Mouse (Mus musculus) liver, embryonic 13.5 days (tissue): ENCODE data around the gene Rec114. TPM values are rescaled to one million over a fixed set of nuclear protein-coding genes. Genes with fewer than 3 reads are reported as not detected.
A peak's percentile ranks its signal among the peaks of the same experiment; 100 is the strongest.

ENCODE experiments used
- ATAC-seq: fragments of 200-750 bp; cut with Nextera tagmentation; 2 replicates; pipeline ENCODE4 v1.8.0; 2017; ENCODE audit warnings: low read depth, mild to moderate bottlenecking, moderate number of reproducible peaks, moderate library complexity
- DNase-seq: peaks from one replicate; pipeline ENCODE4 v3.0.0; 2022
- H3K27ac ChIP-seq: fragments of 300-500 bp; sonication (generic); 2 replicates; pipeline ENCODE4 v1.5.1; 2015; ENCODE audit warnings: moderate library complexity, mild to moderate bottlenecking, inconsistent platforms
- H3K27me3 ChIP-seq: fragments of 300-500 bp; sonication (generic); 2 replicates; pipeline ENCODE4 v1.6.1; 2015; ENCODE audit warnings: mild to moderate bottlenecking, inconsistent platforms
- H3K36me3 ChIP-seq: fragments of 300-500 bp; sonication (generic); 2 replicates; pipeline ENCODE4 v1.6.1; 2015; ENCODE audit warnings: mild to moderate bottlenecking, inconsistent platforms
- H3K4me1 ChIP-seq: fragments of 300-500 bp; sonication (generic); replicated peaks from 2 replicates; pipeline ENCODE4 v1.6.1; 2015; ENCODE audit warnings: inconsistent platforms
- H3K4me2 ChIP-seq: fragments of 300-500 bp; sonication (generic); 2 replicates; pipeline ENCODE4 v1.6.1; 2015; ENCODE audit warnings: inconsistent platforms, mild to moderate bottlenecking, moderate library complexity
- H3K4me3 ChIP-seq: fragments of 300-500 bp; sonication (generic); replicated peaks from 2 replicates; pipeline ENCODE4 v1.5.1; 2015; ENCODE audit warnings: mild to moderate bottlenecking, inconsistent platforms
- H3K9ac ChIP-seq: fragments of 300-500 bp; sonication (generic); 2 replicates; pipeline ENCODE4 v1.6.1; 2015; ENCODE audit warnings: mild to moderate bottlenecking, inconsistent platforms
- H3K9me3 ChIP-seq: fragments of 300-500 bp; sonication (generic); replicated peaks from 2 replicates; pipeline ENCODE4 v1.6.1; 2016; ENCODE audit warnings: inconsistent platforms
- WGBS: fragments of 180-500 bp; shearing (Covaris S2); methylation state at CpG from one replicate; pipeline ENCODE4 v1.1.7; 2015; ENCODE audit not compliant: insufficient replicate concordance; 5-methylcytosine and 5-hydroxymethylcytosine counted together
- polyA plus RNA-seq: library from polyadenylated mRNA; unstranded; fragments of >200 nt; fragmentation: Nextera tagmentation; extraction: Ambion mirVana; gene quantifications from 2 replicates; pipeline ENCODE4 v1.2.1, GENCODE M21; 2015

Gene Rec114
- polyA plus RNA-seq, 1 experiment from 2014 or later: 30.4 TPM

DNA sequence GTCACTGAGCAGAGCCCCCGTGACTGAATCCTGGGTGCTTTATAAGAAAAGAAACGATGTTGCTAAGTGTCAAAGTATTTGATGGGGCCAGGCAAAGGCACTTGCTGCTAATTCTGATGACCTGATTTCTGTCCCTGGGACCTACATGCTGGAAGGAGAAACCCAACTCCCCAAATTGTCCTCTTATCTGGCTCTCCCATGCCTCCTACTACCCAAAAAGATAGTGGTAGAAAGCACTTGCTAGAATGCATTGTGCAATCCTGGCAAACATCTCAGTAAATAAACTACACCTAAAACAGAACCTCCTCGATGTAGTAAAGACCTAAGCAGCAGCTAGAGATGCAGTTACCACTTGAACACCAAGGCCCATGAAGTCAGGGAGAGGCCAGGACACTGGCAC, 81.0 kb downstream of the Rec114 start:
- Histone ChIP-seq H3K36me3 (peaks cover 67% of the 10 kb centered on the region), H3K4me2 (peak overlapping the region; percentile 39), H3K27me3 (no peaks in the 10 kb centered on the region), H3K9ac (peak overlapping the region; percentile 67), H3K4me1 (peaks cover 76% of the 10 kb centered on the region), H3K9me3 (no peaks in the 10 kb centered on the region), H3K4me3 (no peak overlapping the region), H3K27ac (peak overlapping the region; percentile 98)
- DNase-seq (peak; percentile 55), ATAC-seq (peak; percentile 34)
- 33% methylated on average over 3 of the region's 3 CpGs for WGBS

DNA sequence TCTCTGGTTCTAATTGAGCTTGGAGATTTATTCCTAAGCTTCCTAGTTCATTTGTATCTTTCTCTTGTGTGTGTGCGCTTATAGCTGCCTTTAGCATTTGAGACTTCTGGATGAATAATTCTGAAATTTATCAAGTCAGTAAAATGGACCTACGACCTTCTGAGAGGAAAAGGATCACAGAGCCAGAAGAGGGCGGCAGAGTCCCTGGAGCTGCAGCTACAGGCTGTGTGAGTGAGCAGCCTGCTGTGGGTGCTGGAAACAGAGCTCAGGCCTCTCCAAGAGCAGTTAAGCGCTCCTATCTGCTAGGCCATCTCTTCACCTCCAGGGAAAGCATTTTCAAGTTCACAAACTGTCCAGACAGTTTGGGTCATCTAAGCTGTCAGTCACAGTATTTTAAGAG, 81.8 kb downstream of the Rec114 start:
- Histone ChIP-seq H3K9me3 (no peaks in the 10 kb centered on the region), H3K4me1 (peaks cover 77% of the 10 kb centered on the region), H3K4me3 (no peak overlapping the region), H3K4me2 (peak overlapping the region; percentile 39; the same call in 1 of the 2 replicates), H3K9ac (peak overlapping the region; percentile 67), H3K27ac (peak overlapping the region; percentile 98), H3K27me3 (no peaks in the 10 kb centered on the region), H3K36me3 (peaks cover 63% of the 10 kb centered on the region)
- 87% methylated on average over 4 of the region's 4 CpGs for WGBS
- DNase-seq (peak; percentile 23), ATAC-seq (no peak)

DNA sequence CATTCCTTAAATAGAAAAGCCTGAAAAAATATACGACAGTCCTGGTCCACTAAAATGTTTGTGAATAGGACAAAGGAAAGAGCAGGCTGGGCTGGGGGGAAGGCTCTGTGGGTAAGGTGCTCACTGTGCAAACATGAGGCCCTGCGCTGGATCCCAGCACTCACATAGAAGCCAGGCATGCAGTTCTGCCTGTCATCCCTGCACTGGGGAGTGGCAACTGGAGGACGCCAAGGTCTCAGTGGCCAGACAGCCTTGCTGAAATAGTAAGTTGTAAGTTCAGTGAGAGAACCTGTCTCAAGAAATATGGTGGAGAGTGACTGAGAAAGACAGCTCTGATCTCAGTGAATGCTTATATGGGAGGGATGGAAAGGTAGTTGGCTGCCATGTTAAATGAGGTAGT, 83.1 kb downstream of the Rec114 start:
- H3K36me3 ChIP-seq: peaks cover 52% of the 10 kb centered on the region
- no peaks in the 10 kb centered on the region for H3K9me3 ChIP-seq
- 80% methylated on average over 3 of the region's 3 CpGs for WGBS
- ATAC-seq (no peak), DNase-seq (no peak)
- H3K4me2 ChIP-seq: no peak overlapping the region
- H3K4me1 ChIP-seq: peaks cover 89% of the 10 kb centered on the region
- H3K4me3 ChIP-seq: no peak overlapping the region
- peak overlapping the region; percentile 75; the same call in 1 of the 2 replicates for H3K9ac ChIP-seq
- H3K27ac ChIP-seq: peak overlapping the region; percentile 98
- H3K27me3 ChIP-seq: no peaks in the 10 kb centered on the region

DNA sequence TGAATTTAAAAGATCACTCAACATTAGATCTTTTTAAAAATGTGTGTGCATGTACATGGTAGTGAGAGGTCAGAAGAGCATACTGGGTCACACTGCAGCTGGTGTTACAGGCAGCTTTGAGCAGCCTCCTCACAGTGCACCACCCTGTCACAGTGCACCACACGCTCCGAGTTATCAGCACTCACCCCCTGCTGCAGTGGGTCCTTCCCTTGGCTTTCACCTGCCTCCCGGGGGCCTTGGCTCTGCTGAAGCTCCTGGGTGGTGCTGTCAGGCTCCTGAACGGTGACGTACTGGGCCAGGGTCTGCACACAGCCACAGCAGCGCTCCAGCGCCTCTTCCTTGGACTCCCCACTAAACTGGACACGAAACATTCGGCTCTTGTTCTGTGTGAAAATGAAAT, 83.8 kb downstream of the Rec114 start:
- Histone ChIP-seq H3K9me3 (no peaks in the 10 kb centered on the region), H3K36me3 (peaks cover 50% of the 10 kb centered on the region), H3K27ac (peak overlapping the region; percentile 98), H3K4me1 (peaks cover 89% of the 10 kb centered on the region), H3K9ac (peak overlapping the region; percentile 75), H3K4me3 (no peak overlapping the region), H3K27me3 (no peaks in the 10 kb centered on the region), H3K4me2 (peak overlapping the region; percentile 35)
- ATAC-seq: peak; percentile 83
- 46% methylated on average over 9 of the region's 9 CpGs for WGBS
- peak; percentile 76 for DNase-seq

DNA sequence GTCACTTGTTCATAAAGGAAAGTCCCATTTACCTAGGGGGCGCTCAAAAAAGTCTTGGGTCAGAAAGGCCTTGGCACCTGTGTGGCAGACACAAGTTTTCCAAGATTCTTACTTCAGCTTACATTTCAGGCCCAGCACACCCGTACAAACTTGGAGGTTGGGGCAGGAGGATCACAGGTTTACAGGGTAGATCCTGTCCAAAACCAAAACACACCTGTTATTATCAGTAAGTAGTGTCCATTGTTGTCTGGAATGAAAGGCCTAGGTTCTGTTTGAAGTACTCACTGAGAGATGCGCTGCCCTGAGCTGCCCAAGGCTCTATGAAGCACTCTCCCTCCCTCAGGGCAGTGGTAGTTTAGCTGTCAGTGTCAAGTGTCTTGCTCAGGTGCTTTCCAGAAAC, 84.4 kb downstream of the Rec114 start:
- peak overlapping the region; percentile 35 for H3K4me2 ChIP-seq

DNA sequence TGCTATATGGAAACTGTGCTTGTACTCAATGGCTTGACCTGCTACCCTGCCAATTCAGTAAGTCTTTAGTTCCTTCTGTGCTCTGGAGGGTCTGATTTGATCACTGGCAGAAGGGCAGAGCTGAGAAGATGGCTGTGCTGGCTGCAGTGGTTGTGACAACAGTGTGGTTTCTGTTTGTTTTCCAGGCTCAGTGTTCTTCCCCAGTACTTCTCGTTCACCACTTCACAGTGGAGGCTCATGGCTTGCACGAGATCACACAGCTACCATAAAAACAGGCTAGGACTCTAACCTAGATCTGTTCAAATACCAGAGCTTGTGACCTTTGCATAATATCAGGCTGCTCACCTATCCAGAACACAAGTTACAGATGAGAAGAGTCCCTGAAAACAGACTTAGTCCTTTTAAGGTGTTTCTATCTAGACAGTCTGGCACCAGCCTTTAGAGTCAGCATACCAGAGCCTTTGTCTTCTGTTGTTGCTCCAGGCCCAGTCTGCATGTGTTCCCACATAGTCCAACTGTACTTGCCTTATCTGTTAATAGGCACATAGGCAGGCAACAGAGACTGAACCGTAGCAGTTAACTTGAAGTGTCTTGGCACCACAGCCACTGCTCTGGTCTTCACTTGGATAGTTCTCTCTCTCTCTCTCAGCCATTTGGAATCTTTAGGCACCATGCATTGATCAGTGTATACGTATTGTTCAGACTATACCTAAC, 85.0 kb downstream of the Rec114 start:
- peak overlapping the region; percentile 69; the same call in 1 of the 2 replicates for H3K4me2 ChIP-seq
- H3K9ac ChIP-seq: peak overlapping the region; percentile 75
- no peaks in the 10 kb centered on the region for H3K27me3 ChIP-seq
- H3K27ac ChIP-seq: peak overlapping the region; percentile 98
- no peak for ATAC-seq
- 28% methylated on average over 4 of the region's 4 CpGs for WGBS
- DNase-seq: peak; percentile 46
- H3K4me1 ChIP-seq: peaks cover 91% of the 10 kb centered on the region
- H3K36me3 ChIP-seq: peaks cover 46% of the 10 kb centered on the region
- no peak overlapping the region for H3K4me3 ChIP-seq
- no peaks in the 10 kb centered on the region for H3K9me3 ChIP-seq

More for the DNA sequence above, 84.4 kb downstream of the Rec114 start:
- Histone ChIP-seq H3K9ac (peak overlapping the region; percentile 75), H3K27me3 (no peaks in the 10 kb centered on the region), H3K36me3 (peaks cover 48% of the 10 kb centered on the region), H3K27ac (peak overlapping the region; percentile 98), H3K4me1 (peaks cover 93% of the 10 kb centered on the region), H3K9me3 (no peaks in the 10 kb centered on the region), H3K4me3 (no peak overlapping the region)
- ATAC-seq: no peak
- 58% methylated on average over 3 of the region's 3 CpGs for WGBS
- no peak for DNase-seq

DNA sequence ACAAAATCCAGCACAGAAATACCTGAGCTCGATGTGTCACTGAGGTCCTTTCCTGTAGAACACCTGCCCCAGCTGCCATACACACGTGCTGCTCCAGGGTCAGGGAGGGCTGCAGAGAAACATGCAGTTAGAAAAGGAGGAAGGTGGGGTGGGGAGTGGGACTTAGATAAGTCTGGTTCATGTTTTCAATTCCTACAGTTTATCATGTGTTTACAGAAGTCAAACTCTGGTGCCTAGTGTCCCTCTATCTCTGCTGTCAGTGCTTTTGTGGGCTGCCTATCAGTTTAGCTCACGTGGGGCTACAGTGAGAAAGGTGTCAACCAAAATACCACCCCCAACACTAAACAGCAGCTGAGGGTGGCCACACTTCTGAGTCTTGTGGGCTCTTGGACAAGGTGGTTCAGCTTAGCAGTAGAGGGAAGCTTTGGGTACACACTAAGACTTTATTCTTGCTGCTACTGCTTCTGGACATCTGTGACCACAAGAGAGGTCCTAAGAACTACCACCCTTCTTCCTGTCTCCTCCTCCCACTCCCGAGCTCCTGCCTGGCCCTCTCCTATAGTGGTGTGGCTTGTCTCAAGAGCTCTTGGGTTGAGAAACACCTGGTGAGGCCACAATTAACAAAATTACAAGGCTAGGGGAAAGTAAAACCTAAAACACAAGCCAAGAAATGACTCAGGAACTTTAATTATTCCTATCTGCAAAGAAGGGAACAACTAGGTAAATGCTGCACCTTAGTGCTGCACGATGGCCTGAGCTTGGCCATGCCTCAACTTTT, 85.8 kb downstream of the Rec114 start:
- Histone ChIP-seq H3K9me3 (no peaks in the 10 kb centered on the region), H3K9ac (peak overlapping the region; percentile 79), H3K4me1 (peaks cover 91% of the 10 kb centered on the region), H3K27ac (peak overlapping the region; percentile 98), H3K4me3 (peak overlapping the region; percentile 51), H3K27me3 (no peaks in the 10 kb centered on the region), H3K4me2 (peak overlapping the region; percentile 69), H3K36me3 (peaks cover 52% of the 10 kb centered on the region)
- ATAC-seq (peak; percentile 88), DNase-seq (peak; percentile 82)
- 23% methylated on average over 5 of the region's 5 CpGs for WGBS

DNA sequence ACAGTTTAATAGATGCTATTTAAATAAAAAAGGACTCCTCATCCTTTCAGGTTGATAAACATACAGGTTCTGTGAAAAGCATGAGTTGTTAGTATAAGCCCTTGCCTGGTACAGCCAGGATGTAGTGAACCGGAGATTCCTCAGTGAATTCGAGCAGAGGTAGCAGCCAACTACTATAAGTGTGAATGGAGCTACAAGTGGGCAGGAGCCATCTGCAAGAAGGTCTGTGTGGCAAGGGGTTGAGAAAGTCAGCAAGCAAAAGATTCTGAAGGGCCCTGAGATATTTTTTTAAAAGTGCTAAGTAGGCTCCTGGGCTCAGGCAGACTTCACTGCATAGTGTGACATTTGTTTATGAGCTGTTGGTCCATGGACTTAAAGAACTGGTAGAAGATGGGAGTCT, 86.9 kb downstream of the Rec114 start:
- Histone ChIP-seq H3K4me2 (peak overlapping the region; percentile 69), H3K4me1 (peaks cover 82% of the 10 kb centered on the region), H3K4me3 (peak overlapping the region; percentile 51), H3K36me3 (peaks cover 52% of the 10 kb centered on the region), H3K9ac (peak overlapping the region; percentile 79), H3K27me3 (no peaks in the 10 kb centered on the region), H3K27ac (peak overlapping the region; percentile 98), H3K9me3 (no peaks in the 10 kb centered on the region)
- ATAC-seq (no peak), DNase-seq (no peak)
- 72% methylated on average over 2 of the region's 2 CpGs for WGBS

DNA sequence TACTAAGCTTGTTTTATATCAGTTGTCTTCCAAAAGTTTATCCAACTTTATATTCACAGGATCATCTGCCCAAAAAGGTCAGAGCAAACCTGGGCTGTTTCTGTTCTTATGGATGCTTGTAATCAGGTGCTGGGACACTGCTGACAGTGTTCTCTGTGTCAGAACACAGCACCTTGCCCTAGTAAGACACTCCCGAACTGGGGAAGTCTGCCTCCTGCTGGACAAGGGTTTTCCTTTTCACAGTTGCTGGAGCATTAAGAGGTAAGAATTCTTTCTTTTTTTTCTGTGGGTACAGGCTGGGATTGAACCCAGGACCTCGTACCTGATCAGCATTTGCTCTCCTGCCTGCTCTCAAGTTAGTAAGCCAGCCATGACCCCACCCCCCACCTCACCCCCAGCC, 87.4 kb downstream of the Rec114 start:
- H3K27me3 ChIP-seq: no peaks in the 10 kb centered on the region
- ATAC-seq: no peak
- H3K27ac ChIP-seq: peak overlapping the region; percentile 98
- peaks cover 54% of the 10 kb centered on the region for H3K36me3 ChIP-seq
- H3K9me3 ChIP-seq: no peaks in the 10 kb centered on the region
- H3K4me3 ChIP-seq: peak overlapping the region; percentile 51
- H3K4me1 ChIP-seq: peaks cover 78% of the 10 kb centered on the region
- H3K9ac ChIP-seq: peak overlapping the region; percentile 79
- peak; percentile 72 for DNase-seq
- peak overlapping the region; percentile 69 for H3K4me2 ChIP-seq
- WGBS: 44% methylated on average over 2 of the region's 2 CpGs

DNA sequence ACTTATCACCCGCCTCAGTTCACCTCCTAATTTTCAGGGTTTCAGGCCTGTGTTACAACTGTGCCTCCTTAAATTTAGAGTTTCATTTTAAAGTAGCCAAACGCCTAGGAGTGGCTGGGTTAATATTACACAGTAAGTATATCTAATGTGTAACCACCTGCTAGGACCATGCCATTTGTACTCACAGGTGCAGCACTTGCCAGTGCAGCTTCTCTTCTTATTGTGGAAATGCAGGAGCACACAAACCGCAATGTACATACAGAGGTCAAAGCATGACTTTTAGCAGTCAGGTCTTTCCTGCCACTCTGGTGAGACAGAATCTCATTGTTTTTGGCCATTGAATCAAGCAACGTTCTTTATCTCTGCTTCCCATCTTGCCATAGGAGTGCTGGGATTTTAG, 89.3 kb downstream of the Rec114 start:
- Histone ChIP-seq H3K27ac (peak overlapping the region; percentile 69), H3K9me3 (no peaks in the 10 kb centered on the region), H3K4me3 (no peak overlapping the region; the same call in 1 of the 2 replicates), H3K9ac (peak overlapping the region; percentile 33; the same call in 1 of the 2 replicates), H3K4me1 (peaks cover 67% of the 10 kb centered on the region), H3K27me3 (no peaks in the 10 kb centered on the region), H3K4me2 (peak overlapping the region; percentile 41), H3K36me3 (peaks cover 56% of the 10 kb centered on the region)
- DNase-seq (no peak), ATAC-seq (no peak)
- 60% methylated on average over 4 of the region's 4 CpGs for WGBS

DNA sequence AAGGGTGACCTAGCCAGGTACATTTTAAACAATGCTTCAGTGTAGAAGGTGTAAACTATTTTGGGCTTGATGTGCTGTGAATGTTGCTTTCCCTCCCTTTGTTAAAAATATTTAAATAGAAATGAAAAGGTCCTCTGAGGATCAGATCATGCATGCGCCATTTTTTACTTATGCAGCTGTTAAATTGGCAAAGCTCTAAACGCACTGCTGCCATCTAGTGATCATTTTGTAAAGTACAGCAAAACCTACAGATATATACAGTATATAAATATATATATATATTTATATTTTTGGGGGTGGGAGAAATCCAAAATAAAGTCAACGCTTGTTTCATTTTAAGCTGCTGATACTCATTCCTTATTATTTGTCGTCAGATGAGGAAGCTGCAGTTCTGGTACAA, 91.8 kb downstream of the Rec114 start:
- no peak overlapping the region for H3K9ac ChIP-seq
- ATAC-seq (no peak), DNase-seq (no peak)
- peaks cover 64% of the 10 kb centered on the region for H3K36me3 ChIP-seq
- no peaks in the 10 kb centered on the region for H3K9me3 ChIP-seq
- WGBS: 52% methylated on average over 4 of the region's 4 CpGs
- no peak overlapping the region for H3K4me2 ChIP-seq
- H3K27ac ChIP-seq: peak overlapping the region; percentile 24; the same call in 1 of the 2 replicates
- H3K4me3 ChIP-seq: no peak overlapping the region
- H3K4me1 ChIP-seq: peaks cover 61% of the 10 kb centered on the region
- H3K27me3 ChIP-seq: no peaks in the 10 kb centered on the region
